Mouse (Mus musculus) embryonic fibroblast, embryonic 13.5 days (primary cell): ENCODE data around the gene Tsnaxip1.

Source experiments
- CTCF ChIP-seq: IDR thresholded peaks from 2 replicates; pipeline ENCODE4 v1.5.1; 2011; ENCODE audit warnings: mild to moderate bottlenecking, control low read depth, low read length, moderate library complexity, borderline replicate concordance; ENCODE audit not compliant: insufficient read depth
- POLR2A ChIP-seq: IDR thresholded peaks from 2 replicates; pipeline ENCODE4 v1.6.1; 2011; ENCODE audit warnings: low read depth, mild to moderate bottlenecking, control low read depth, low read length, moderate library complexity

- no peak for TF ChIP-seq POLR2A
- TF ChIP-seq CTCF: no peak
Observed at GRCm38 (mm10) chr8:105812511-105812910, 15.0 kb upstream of the Tsnaxip1 start.
